Mouse (Mus musculus): ENCODE measurements around the gene Rflnb.

The Rflnb gene

DNA sequence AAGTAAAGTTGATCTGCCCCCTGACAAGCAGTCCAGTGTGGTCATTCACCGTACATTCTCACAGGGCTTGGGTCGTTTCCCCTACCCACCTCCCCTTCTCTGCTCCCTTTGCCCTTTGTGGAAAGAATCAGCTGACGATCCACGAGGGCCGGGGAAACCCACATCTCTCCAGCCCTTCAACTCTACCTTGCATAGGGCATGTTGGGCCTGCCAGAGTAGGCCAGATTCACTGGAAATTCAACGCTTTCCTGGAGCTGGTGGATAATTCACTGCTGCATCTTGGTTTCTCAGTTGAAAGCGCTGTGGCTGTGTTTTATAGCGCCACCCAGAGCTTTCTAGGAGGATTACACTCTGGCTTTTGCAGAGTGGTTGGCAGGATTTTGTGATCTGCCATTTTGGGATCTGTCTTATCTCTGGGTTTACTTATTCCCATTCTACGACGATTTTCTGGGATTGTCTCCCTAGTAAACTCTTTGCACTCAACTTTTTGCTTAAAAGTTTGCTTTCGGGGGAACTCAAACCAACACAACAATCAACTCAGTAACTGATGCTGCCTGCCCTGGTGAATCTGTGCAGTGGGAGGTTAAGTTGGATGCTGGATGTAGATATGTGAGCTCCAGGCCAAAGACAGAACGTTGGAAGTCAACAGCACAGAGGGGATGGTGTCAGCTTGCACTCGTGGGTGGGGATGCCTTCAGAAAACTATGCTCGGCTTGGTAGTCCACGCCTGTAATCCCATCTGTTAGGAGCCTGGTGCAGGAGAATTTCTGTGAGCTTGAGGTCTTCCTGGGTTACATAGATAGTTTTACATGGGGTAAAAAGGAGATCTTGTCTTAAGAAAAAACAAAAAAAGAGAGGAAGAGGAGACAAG lies 36.4 kb downstream of the Rflnb start:
- no peak for DNase-seq (ENCODE audit: low spot score in 2 of 2)

DNA sequence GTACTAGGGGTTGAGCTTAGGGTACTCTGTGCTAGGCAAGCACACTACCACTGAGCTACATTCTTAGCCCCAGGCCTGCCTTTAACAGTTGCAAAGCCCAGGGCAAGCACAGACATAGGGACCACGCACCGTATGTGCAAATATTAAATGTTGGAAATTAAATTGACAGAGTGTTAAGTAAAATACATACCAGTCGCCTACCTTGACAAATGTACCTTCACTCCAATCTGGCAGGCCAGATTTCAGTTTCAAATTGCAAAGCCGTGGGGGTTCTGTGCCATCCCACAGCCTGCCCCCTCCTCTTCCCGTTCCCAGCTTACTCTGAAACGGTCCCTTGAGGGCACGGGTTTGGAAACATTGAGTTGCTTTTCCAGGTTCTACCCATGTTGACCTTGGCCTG lies 41.6 kb downstream of the Rflnb start:
- DNase-seq (ENCODE audit: low spot score in 2 of 2), result no peak

DNA sequence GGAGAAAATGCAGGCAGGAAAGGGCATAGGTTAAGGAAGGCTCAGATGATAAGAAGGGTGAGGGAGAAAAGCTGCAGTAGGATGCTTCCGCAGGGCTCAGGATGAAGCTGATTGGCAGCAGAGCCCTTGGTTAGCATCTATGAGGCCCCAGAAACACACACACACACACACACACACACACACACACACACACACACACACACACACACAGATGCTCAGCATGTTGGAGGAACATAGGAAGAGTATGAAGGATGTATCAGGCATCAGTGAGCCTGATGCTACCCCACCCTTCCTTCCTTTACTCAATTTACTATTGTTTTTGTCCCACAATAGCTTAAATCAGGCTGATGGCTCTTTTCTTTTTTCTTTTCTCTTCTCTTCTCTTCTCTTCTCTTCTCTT lies 43.0 kb downstream of the Rflnb start:
- DNase-seq (ENCODE audit: low spot score in 2 of 2), result no peak

DNA sequence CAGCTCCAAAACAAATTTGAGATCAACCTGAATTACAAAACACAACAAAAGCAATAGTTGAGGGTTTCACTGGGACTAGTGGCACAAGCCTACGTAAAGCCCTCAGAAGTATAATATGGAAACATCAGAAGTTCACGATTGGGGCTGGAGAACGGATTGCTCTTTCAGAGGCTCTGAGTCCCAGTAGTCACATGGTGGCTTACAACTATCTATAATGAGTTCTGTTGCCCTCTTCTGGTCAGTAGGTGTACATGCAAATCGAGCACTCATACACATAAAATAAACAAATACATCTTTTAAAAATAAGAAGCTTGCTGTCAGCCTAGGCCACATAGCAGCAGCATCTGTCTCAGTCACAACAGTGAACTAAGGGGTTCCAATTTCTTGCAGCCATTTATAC lies 44.4 kb downstream of the Rflnb start:
- DNase-seq (ENCODE audit: low spot score in 2 of 2), result no peak

DNA sequence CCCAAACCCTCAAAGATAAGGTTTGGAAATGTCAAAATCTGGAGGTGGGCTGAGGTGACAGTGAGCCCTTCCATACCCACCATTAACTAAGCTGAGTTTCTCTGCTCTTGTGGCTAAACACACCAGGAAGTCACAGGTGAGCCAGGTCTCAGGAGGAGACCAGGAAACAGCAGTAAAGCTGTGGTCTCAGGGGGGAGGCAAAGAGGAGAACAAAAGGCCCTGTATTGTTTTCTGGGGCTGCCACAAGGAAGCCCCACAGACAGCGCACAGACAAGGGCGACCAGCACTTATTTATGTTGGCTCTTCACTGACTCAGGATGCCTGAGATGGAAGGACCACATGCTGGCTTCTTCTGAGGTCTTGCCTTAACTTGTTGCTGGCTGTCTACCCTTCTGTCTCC lies 47.2 kb downstream of the Rflnb start:
- DNase-seq (ENCODE audit: low spot score in 2 of 2), result no peak

DNA sequence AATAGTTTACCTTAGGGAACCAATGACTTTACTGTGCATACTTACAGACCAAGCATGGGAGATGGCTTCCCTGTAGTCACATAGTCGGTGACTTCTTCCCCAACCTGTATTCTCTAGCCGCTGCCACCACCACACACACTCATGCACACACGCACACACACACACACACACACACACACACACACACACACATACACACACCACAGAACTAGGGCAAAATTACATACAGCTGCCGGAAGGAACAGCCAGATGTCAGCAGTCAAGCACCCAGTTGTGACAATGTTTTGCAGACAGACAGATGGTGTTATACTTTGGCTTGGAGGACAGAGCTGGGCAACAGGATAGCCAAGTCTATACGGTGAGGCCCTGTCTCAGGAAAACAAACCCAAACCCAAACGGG lies 49.5 kb downstream of the Rflnb start:
- DNase-seq (ENCODE audit: low spot score in 2 of 2), result no peak

DNA sequence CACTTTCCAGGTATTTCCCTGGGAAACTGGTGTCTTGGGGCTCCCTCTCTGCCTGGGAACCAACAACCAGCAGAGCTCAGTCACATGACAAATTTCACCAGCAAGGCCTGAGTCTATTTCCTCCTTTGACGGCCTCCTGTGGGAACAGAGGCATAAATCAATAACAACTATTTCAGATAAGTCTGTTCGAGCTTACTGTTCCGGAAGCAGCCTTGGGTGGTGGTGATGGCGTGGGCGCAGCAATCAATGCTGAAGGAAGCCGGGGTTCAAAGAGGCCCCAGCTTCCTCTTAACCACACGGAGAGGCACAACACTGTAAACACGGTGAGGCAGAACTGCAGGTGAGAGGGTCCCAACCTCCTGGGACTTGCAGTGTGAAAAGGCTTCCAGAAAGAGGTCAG lies 50.8 kb downstream of the Rflnb start:
- DNase-seq (ENCODE audit: low spot score in 2 of 2), result no peak

DNA sequence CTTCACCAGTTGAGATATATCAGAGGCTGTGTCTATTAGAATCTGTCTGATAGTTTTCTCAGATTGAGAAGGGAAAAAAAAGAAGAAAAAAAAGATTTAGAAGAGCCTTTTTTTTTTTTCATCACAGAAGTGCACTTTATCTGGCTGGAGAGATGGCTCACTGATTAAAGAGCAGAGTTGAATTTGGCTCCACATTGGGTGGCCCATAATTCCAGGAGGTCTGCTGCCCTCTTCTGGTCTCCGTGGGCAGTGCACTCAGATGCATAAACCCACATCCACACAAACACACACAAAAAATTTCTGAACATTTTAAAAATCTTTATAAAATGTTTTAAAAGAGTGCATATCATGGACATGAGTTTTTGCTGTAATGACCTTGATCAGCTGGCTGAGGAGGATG lies 53.6 kb downstream of the Rflnb start:
- no peak for DNase-seq (ENCODE audit: low spot score in 2 of 2)

DNA sequence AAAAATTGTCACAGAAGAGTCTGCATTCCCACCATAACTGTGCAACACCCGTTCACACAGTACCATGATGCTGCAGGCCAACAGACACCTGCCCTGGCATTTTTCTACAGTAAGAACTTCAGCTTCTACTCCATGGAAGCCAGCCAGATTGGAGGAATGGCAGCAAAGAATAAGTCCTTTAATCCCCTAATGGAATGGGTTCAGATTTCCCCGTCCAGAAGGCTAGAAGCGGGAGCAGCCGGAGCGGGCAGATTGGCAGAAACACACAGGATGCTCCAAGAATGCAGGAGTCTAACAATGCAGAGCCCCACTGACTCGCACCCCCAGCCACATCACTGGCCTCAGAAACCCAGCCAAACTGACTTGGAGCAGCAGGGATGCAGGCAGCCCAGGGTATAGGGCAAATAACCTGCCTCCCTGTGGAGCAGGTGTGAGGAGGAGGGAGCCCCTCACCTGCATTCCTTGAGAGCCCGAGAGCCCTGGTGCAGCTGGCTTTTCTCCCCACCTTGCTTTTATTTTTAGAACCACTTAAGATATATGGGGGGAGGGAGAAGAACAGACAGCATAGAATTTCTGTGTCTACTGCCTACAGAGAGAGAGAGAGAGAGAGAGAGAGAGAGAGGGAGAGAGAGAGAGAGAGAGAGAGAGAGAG lies 54.5 kb downstream of the Rflnb start:
- DNase-seq (ENCODE audit: low spot score in 2 of 2), result no peak

DNA sequence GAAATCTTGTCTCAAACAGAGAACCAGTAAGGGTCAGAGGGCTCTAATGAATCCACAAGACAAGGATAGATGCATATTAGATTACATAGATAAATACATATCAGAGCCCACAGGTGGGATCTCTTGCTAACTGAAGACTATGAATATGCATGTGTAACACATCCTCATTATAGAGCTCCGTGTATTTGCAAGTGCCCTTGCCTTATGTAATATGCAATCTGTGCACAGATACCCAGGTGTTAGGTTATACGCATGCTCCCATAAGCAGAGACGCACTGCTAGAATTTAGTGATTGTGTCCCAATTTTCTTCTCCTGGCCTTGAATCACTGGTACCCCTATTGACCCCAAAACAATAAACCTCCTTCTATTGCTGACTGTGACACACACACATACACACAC lies 55.4 kb downstream of the Rflnb start:
- DNase-seq (ENCODE audit: low spot score in 2 of 2), result no peak

DNA sequence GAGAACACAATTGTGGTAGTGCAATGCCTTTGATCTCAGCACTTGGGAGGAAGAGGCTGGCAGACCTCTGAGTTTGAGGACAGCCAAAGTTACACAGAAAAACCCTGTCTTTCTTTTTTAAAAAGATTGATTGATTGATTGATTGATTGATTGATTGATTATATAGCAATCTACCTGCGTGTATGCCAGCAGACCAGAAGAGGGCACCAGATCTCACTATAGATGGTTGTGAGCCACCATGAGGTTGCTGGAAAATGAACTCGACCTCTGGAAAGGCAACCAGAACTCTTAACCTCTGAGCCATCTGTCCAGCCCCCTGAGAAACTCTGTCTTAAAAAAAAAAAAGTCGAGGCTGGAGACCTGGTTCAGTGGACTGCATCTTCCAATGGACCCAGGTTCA lies 57.0 kb downstream of the Rflnb start:
- DNase-seq (ENCODE audit: low spot score in 2 of 2), result no peak
